8 mouse cellular contexts compared by ENCODE assay signal in genomic region chr16:23135421-23136149, GRCm38 (mm10). TPM values are rescaled to one million over a fixed set of nuclear protein-coding genes. Genes with fewer than 3 reads are reported as not detected.
DNase-seq lines count a peak whose midpoint lies in the region; ATAC-seq and TF ChIP-seq lines count a peak whose summit lies in the region.

No protein-coding gene starts in this region.

- H3K4me1 ChIP-seq in hindbrain, embryonic 14.5 days (replicated peaks; ENCODE audit: control insufficient read depth, insufficient read depth, low read length), result no peaks in the 10 kb centered on the region

- no peaks in the 10 kb centered on the region for H3K9me3 ChIP-seq in hindbrain, embryonic 14.5 days (ENCODE audit: control insufficient read depth, low read length)

- no peak overlapping the region for H3K4me2 ChIP-seq in hindbrain, embryonic 14.5 days (replicated peaks)
- H3K4me2 ChIP-seq in myocyte (ENCODE audit: low read depth), result peak overlapping the region; percentile 49

- peak; percentile 64; the same call in 1 of the 2 replicates for ATAC-seq in frontal cortex, adult (ENCODE audit: low TSS enrichment)
- no peak for ATAC-seq in hindbrain, embryonic 14.5 days (ENCODE audit: low FRiP score)

- H3K79me2 ChIP-seq in myocyte (ENCODE audit: control insufficient read depth, insufficient read depth), result no peaks in the 10 kb centered on the region

- no peaks in the 10 kb centered on the region for H3K36me3 ChIP-seq in hindbrain, embryonic 14.5 days (replicated peaks; ENCODE audit: control insufficient read depth, insufficient read depth)
- no peaks in the 10 kb centered on the region for H3K36me3 ChIP-seq in myocyte (ENCODE audit: control insufficient read depth, insufficient read depth)

- no peak overlapping the region for H3K4me3 ChIP-seq in hindbrain, embryonic 14.5 days (replicated peaks; ENCODE audit: low read length)
- no peak overlapping the region for H3K4me3 ChIP-seq in myocyte

- H3ac ChIP-seq in myocyte (ENCODE audit: control insufficient read depth, insufficient read length), result no peak overlapping the region

- DNase-seq in frontal cortex, postnatal 25 days (ENCODE audit: low spot score in 2 of 2), result no peak
- DNase-seq in thymus, postnatal 0 days (ENCODE audit: low spot score), result peak; percentile 67
- no peak for DNase-seq in thymus, postnatal 36 days
- DNase-seq in hindbrain, embryonic 14.5 days (ENCODE audit: low spot score), result peak; percentile 79
- no peak for DNase-seq in cerebellum, postnatal 25 days
- DNase-seq in layer of hippocampus, postnatal 25 days (ENCODE audit: extremely low spot score in 1 of 2, low spot score in 1 of 2), result no peak

- no peak overlapping the region for H3K27ac ChIP-seq in hindbrain, embryonic 14.5 days

- H3K27me3 ChIP-seq in hindbrain, embryonic 14.5 days (ENCODE audit: control insufficient read depth, insufficient read depth, low read length), result no peaks in the 10 kb centered on the region
- peaks cover 3% of the 10 kb centered on the region for H3K27me3 ChIP-seq in myocyte (ENCODE audit: control insufficient read depth, insufficient read depth, insufficient read length)

- no peak overlapping the region for H3K9ac ChIP-seq in hindbrain, embryonic 14.5 days

- WGBS in hindbrain, embryonic 14.5 days, result 21% methylated on average over 11 of the region's 11 CpGs

- TF ChIP-seq POLR2A in myocyte (IDR thresholded peaks at IDR 0.05; ENCODE audit: insufficient read length, low read depth), result no peak

TF ChIP-seq in myocyte, 11 proteins besides CTCF, POLR2A, EP300 and RAD21:
- TF ChIP-seq POLR2AphosphoS2 (IDR thresholded peaks at IDR 0.05; ENCODE audit: insufficient read length, low read depth) (no peak), E2F4 (IDR thresholded peaks at IDR 0.05; ENCODE audit: insufficient read depth) (no peak), USF1 (IDR thresholded peaks at IDR 0.05; ENCODE audit: low read depth) (no peak), REST (IDR thresholded peaks at IDR 0.05; ENCODE audit: insufficient read depth, insufficient read length) (no peak), TCF3 (IDR thresholded peaks at IDR 0.05; ENCODE audit: insufficient read length, low read depth) (no peak), MYOD1 (IDR thresholded peaks at IDR 0.05; ENCODE audit: control insufficient read depth in 1 of 3, insufficient read length in 2 of 3, low read depth in 2 of 3) (no peak), MAX (IDR thresholded peaks at IDR 0.05; ENCODE audit: low read depth) (no peak), SRF (IDR thresholded peaks at IDR 0.05; ENCODE audit: control insufficient read depth, insufficient read length, low read depth) (no peak), CEBPB (IDR thresholded peaks at IDR 0.05; ENCODE audit: insufficient read depth, poor library complexity, severe bottlenecking) (no peak), TCF12 (IDR thresholded peaks at IDR 0.05; ENCODE audit: insufficient read depth, poor library complexity, severe bottlenecking) (no peak)

RNA-seq across cellular contexts. Expression of gene Rfc4, which starts 8.0 kb away (rescaled TPM):
- 158 and 177 TPM in 2 replicates for polyA plus RNA-seq in thymus, postnatal 0 days (2015; fragmentation: Nextera tagmentation; extraction: Ambion mirVana)
- 41.3 and 43.1 TPM in 2 replicates for polyA plus RNA-seq in hindbrain, embryonic 14.5 days (2014; fragmentation: Nextera tagmentation; extraction: Ambion mirVana)
- 18.9 TPM for polyA plus RNA-seq in myocyte (2012; fragmentation: generic; extraction: Trizol)
- 1 to 10 TPM; 4.8 TPM for total RNA-seq in layer of hippocampus, postnatal 25 days (2021)

RNA-seq across cellular contexts. Expression of gene Adipoq, which starts 10.8 kb away (rescaled TPM):
- polyA plus RNA-seq in thymus, postnatal 0 days (2015; fragmentation: Nextera tagmentation; extraction: Ambion mirVana), result 0.69 and 4.6 TPM in 2 replicates
- polyA plus RNA-seq in hindbrain, embryonic 14.5 days (2014; fragmentation: Nextera tagmentation; extraction: Ambion mirVana), result not detected in 2 replicates
- polyA plus RNA-seq in myocyte (2012; fragmentation: generic; extraction: Trizol), result not detected
- not detected for total RNA-seq in layer of hippocampus, postnatal 25 days (2021)

RNA-seq across cellular contexts. Expression of gene Eif4a2, which starts 28.3 kb away (rescaled TPM):
- polyA plus RNA-seq in thymus, postnatal 0 days (2015; fragmentation: Nextera tagmentation; extraction: Ambion mirVana), result 142 and 150 TPM in 2 replicates
- 352 and 389 TPM in 2 replicates for polyA plus RNA-seq in hindbrain, embryonic 14.5 days (2014; fragmentation: Nextera tagmentation; extraction: Ambion mirVana)
- 141 TPM for polyA plus RNA-seq in myocyte (2012; fragmentation: generic; extraction: Trizol)
- total RNA-seq in layer of hippocampus, postnatal 25 days (2021), result 100 to 1,000 TPM; 898 to 914 TPM

Comparison
In these comparisons a context has a peak if more than half of its experiments do, and no peak if none do; other contexts are left out.
1. DNase-seq: peak in thymus, postnatal 0 days (single experiment) and hindbrain, embryonic 14.5 days (single experiment); none in frontal cortex, postnatal 25 days (0 of 2), thymus, postnatal 36 days (0 of 2), cerebellum, postnatal 25 days (0 of 2) and layer of hippocampus, postnatal 25 days (0 of 2).